Mouse (Mus musculus) heart, postnatal 25 days (tissue): ENCODE data around the gene Gabrd. TPM values are rescaled to one million over a fixed set of nuclear protein-coding genes. Genes with fewer than 3 reads are reported as not detected.

Source experiments
- DNase-seq: peaks from one replicate; pipeline ENCODE4 v3.0.0; 2022; ENCODE audit warnings: low spot score
- intact Hi-C: fragments of 180-260 bp; cut with DNase I; formaldehyde crosslinking; loops from one replicate; pipeline ENCODE4 v1.15.1; 2025
- total RNA-seq, 2 experiments: library from RNA; stranded (reverse); gene quantifications; 2 replicates each; pipeline ENCODE4 v1.2.3; 2021

The Gabrd gene
- total RNA-seq, 2 experiments from 2014 or later = not detected

DNA sequence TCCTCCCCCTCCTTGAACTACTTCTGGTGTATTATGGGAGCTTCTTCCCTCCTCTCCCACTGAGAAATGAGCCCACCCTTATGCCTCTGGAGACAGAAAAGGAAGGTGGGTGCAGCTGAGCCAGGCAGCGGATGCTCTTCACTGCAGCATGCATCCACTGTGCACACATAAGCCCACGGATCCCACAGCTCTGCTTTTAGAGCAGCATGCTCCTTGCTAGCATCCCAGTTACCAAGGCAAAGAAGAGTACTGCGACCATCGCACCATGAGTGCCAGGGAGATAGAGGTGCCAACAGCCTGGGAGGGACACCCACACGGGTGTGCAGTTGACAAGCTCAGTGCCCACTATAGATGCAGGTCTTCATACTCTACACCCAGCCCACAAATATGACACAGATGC lies 2.4 kb downstream of the Gabrd start:
- DNase-seq = no peak
- intact Hi-C loops = no loop called here

DNA sequence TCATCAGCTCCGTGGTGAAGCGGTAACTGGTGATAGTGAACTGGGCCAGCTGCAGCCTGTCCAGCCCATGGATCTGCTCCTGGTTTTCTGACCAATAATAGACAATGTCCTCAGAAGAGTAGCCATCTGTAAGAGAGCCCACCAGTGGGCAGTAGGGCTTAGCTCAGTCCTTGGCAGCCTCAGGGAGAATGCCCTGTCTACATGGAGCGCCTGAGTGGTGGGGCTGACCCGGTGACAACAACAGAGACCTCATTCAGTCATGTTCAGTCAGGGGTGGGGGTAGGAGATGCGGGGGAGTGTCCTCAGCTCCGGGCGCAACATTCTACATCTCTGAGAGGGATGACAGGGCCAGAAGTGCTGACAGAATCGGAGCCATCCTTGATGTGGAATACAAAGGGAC lies 10.7 kb downstream of the Gabrd start:
- DNase-seq = no peak
- intact Hi-C loops = no loop called here

DNA sequence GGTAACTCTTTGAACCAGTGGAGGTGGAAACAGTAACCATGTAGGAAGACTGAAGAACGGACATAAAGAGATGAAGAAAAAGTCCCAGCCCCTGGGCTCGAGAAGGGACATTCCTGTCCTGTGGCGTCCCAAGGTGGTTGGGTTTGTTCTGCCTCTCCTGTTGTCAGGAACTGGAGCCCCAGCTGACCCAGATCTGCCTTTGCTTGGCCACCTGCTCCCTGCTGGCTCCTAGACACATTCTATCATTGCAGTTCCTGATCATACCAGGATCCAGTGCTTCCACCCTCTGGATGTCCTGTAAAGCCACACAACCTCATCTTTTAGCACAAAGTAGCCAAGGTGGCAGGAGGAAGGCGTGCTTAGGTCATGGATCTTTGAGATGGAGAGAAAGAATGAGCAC lies 14.6 kb downstream of the Gabrd start:
- intact Hi-C loops = no loop called here
- DNase-seq = no peak

DNA sequence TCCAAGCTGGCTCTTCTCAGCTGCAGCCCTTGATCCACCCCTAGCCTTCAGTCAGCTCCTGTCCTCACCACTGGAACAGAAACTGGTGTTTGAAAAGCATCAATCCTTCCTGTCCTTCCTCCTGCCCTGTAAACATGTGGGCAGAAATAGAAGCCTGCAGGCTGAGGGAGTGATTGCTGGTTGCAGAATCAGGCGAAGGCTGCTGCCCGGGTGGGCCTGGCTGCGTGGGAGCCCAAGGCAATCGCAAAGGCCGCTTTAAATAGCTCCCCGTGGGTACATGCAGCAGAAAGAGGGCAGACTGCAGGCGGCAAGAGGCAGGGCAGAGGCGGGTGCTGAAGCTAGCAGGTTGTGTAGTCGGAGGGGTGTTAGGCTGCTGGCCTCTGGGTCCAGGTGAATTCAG lies 15.2 kb downstream of the Gabrd start:
- DNase-seq = no peak
- intact Hi-C loops = no loop called here

DNA sequence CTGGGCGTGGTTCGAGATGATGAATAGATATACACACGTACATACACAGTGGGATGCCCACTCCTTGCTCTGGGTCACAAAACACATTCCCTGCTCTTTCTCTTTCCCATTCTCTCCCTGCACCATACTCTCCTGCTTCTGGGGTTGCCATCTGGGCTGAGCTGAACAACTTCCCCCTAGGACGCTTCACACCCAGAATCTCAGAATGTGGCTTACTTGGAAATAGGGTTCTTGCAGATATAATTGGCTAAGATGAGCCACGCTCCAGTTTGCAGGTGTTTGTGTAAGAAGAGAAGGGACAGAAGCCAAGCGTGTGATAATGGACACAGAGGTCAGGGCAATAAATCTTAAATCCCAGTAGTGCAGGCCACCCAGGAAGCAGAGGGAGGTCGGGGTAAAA lies 15.9 kb downstream of the Gabrd start:
- intact Hi-C loops = no loop called here
- no peak for DNase-seq

DNA sequence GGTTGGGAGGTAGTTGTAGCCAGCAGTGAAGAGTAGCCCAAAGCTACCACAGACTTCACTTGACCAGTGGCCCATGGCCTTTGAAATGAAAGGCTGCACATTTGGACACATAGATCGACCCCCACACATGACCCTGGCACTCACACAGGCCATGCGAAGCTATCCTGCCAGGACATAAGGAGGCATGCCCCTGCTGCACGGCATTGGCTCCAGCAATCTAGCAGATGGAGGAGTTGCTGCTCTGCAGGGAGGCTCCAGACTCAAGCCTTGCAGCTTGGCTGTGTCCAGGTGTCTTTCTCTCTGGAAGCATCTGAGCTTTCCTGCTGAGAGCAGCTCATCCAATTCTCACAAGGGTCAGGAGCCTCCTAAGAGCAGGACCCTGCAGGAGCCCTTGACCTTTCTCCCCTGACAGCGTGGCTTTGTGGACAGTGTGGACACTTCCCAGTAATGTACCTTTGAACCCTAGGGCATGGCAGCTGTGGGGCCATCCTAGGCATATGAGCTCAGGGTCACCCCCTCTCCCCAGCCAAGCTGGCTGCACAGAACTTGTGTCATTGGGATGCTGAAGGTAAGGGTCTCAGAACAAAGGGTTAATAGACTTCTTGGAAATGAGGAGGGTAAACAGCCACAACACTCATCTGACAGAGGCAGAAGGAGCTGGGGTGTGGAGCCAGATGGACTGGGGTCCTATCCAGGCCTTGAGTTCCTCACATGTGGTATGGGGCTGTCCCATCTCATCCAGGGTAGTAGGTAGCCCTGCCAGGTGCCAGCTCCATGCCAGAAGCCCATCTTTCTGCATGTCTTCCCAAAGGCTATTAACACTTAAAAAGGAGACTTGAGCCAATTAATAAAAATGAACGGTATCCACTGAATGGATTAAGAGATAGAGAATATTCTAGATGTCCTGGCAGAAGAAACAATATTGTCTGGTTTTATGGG lies 25.8 kb downstream of the Gabrd start:
- no peak for DNase-seq
- intact Hi-C loops = no loop called here

DNA sequence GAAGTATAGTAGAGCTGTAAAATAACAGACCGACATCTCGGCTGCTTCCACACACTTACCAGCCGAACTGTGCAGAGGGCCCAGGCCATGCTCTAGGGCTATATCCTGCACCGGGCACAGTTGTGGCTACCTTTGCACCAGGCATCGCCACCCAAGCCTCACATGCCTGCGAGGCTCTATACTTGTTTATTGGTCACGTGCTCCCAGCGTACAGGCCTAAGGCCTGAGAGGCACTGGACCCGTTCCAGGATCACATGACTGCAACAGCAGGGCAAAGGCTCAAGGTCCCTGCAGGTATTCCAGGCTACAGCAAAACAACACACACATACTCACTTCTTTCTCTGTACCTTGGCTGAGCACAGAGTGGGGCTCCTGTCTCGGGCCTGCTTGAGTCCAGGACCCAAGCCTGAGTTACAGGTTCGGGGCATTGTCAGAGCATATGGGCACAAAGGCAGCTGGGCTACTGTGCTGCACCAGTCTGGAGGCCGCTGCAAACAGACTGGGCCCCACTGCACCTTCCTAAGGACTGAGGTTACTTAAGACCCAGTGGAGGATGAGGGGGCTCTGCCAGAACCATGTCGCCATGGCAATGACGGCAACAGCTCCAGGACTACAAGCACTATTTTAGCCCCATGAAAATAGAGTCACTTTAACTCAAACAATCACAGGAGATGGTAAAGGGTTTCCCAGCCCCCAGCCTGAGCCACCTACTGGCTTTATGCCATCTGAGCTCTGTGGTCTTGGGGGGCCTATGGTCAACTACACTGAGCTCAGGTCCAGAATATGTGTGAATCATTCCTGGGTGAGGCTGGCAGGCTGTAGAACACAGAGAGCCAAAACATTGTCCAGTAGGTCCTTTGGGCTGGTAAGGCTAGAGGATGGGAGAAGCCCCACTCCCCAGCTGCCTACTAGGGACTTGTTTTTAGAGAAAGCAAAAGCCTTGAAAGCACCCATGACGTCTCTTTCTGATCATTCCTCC lies 26.9 kb downstream of the Gabrd start:
- DNase-seq = no peak
- intact Hi-C loops = no loop called here

DNA sequence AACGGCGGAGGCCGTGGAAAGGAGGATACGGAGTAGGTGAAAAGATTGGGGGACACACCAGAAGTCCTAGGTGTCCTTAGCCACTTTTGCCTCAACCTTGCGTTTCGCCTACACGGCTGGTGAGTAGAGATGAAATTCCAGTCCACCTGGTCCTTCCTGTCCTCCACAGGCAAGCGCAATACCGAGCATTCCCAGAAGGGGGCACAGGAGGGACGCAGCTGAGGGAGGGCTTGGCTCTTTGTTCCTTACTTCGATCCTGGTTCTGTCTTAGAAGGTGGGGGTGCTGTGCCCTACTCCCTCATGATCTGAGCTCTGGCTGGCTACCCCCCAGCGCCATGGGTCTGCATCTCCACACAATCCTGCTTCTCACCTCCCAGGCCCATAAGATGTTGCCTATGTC lies 29.2 kb downstream of the Gabrd start:
- intact Hi-C loops = loop anchor here (10.0 kb wide), 1 partner anchor 206 kb away; no protein-coding TSS in a partner anchor
- DNase-seq = peak; percentile 24

DNA sequence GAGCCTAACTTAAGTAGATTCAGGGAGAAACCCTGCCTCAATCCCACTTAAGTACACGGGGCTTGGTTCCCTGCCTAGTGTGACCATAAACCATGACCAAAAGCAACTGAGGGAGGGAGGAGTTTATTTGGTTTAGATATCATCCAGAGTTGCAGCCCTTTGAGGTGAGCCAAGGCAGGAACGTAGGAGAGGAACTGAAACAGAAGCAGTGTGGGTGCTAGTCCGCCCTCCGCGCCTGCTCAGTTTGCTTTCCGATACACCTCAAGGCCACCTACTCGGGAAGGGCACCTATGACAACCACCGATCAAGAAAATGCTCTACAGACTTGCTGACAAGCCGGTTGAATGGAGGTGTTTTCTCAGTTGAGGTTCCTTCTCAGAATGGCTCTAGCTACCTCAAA lies 30.2 kb downstream of the Gabrd start:
- intact Hi-C loops = loop anchor here (10.0 kb wide), 1 partner anchor 207 kb away; no protein-coding TSS in a partner anchor
- DNase-seq = no peak

DNA sequence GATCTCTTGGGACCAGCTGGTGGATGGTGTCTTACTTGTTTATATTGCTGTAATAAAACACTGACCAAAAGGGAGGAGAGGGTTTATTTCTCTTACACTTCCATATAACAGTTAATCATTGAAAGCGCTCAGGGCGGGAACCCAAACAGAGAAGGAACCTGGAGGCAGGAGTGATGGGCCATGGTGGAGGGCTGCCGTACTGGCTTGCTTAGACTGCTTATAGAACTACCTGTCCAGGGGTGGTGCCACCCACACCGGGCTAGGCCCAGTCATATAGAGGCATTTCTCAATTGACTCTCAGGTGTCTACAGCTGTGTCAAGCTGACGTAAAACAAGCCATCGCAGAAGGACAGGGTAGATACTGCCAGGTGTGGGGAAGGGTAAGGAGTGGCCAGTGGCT lies 31.1 kb downstream of the Gabrd start:
- DNase-seq = no peak
- intact Hi-C loops = loop anchor here (10.0 kb wide), 1 partner anchor 208 kb away; no protein-coding TSS in a partner anchor

DNA sequence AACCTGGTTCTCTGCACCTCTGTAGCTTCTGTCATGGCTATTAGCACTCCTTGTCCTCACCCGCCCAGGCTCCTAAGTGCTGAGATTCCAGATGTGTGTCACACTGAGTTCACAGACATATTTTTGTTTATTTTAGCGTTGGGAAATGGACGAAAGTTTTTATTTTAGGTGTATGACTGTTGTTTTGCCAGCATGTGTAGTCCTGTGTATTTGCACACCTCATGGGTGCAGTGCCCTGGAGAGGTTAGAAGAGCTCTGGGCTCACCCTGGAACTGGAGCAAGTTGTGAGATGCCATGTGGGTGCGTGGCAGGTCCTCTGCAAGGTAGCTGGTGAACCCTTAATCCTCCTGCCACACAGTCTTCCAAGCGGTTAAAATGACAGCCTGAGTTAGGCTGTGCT lies 35.5 kb downstream of the Gabrd start:
- intact Hi-C loops = loop anchor here (10.0 kb wide), 1 partner anchor 212 kb away; no protein-coding TSS in a partner anchor
- no peak for DNase-seq

DNA sequence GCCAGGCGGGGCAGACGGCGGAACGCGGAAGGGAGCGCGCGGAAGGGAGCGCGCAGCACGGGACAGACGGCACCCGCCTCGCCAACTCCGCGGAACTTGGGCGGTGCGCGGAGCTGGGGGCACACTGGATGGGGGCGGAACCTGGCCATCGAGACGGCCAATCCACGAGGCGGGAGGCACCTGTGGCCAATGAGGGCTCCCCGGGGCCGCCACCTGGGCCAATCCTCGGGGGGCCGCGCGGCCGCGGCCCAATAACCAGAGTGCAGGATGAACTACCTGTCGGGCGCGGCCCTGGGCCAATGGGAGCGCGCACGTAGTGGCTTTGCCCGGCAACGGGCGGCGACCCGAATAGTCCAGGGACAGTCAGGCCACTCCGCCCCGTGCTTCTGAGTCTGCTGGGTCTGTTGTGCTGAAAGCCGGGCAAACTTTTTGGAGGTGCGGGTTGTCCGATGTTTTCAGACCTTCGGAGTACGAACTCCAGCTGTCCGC lies 36.6 kb downstream of the Gabrd start, which contains the start of gene Prkcz:
Gene Prkcz, minus strand, starts transcription at position 59 of the 489 bp plus-strand sequence.
- DNase-seq = peak; percentile 48

DNA sequence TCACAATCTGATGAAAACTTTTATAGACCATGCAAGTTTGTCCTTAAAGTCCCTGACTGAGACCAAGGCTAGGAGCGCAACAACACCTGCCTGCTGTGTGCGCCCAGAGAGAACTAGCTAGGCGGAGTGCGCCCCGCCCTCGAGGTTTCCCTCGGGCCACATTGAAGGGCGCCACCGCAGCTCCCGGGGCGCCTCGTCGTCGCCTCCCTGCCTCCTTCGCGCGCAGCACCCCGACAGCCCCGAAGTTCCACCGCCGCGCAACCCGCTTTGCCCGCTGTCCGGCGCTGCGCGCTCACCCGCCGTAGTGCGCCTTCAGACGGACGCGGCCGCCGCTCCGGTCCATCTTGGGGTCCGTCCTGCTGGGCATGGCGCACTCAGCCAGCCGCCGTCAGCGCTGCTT lies 37.1 kb downstream of the Gabrd start:
- intact Hi-C loops = loop anchor here (10.0 kb wide), 1 partner anchor 214 kb away; no protein-coding TSS in a partner anchor
- DNase-seq = no peak

More for the DNA sequence above, 36.6 kb downstream of the Gabrd start, which contains the start of gene Prkcz:
- intact Hi-C loops = loop anchor here (10.0 kb wide), 1 partner anchor 213 kb away; no protein-coding TSS in a partner anchor

DNA sequence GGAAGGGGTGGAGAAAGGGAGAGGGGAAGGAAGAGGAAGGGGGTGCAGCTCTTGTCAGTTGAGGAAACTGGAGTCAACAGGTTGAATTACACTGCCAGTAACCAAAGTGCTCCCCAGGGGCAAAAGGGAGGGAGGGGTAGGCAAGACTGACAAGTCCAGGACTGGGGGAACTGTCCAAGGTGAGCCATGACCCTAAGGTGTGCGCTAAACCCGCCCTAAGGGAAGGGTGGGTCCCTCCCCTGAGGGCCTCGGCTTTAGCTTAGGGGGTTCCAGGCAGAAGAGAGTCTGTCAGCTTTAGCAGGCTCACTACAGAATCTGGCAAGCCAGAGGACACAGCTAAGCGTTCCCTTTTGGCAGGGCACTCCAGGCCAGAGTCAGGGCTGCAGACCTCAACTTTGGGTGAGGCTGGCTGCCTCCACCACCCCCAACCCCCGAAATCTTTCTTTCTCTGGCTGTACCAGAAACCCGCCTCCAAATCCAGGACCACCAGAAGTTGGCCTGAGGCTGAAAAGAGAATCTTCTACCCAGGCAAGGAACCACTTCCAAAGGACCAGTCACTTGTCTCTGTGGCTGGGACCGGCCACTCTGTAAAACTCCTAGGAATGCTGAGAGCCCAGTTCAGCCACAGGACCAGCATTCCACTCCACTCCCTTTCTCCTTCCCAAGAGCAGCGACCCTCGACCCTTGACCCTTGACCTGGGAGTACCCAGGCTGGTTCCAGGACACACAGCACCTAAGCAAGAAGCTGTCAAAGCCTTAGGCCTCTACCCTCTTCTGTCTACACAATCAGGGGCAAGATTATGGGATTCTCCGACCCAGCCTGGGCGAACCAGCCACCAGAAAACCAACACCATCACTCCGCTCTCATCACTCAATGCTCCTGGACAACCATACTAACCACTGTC lies 38.1 kb downstream of the Gabrd start:
- no peak for DNase-seq
- intact Hi-C loops = loop anchor here (10.0 kb wide), 1 partner anchor 215 kb away; no protein-coding TSS in a partner anchor

DNA sequence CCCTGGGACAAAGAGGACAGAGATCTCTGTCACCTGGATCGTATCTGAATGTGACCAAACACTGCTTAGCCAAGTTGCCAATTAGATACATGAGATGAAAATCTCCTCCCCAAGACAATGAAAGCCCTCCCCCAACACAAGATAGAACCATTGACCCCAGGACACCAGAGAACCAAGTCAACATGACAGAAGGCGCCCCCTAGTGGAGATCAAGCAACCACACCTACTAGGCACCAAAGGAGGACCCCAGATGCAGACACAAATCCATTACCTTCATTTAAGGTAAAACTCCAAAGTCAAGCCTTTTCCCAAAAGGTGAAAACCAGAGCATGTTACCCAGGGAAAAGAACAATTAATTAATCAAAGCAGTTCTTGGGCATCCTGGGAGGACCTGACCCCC lies 40.3 kb downstream of the Gabrd start:
- intact Hi-C loops = no loop called here
- no peak for DNase-seq

DNA sequence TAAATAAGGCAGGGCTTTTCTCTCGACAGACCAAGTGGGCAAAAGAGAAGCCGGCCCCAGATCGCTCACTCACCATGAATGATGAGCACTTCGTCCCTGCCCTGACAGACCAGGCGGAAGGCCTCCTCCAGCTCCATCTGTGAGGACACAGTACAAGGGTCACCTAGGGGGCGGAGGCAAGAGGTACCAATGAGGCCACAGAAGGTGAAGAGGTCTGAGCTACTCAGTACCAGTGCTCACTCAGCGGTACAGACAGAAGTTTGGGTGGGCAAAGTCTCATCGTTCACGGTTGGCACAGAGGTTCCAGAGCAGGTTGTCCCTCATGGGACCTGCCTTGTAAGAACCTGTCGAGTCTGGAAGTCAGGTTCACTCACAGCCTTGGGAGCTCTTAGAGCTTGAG lies 41.6 kb downstream of the Gabrd start:
- intact Hi-C loops = no loop called here
- DNase-seq = no peak

DNA sequence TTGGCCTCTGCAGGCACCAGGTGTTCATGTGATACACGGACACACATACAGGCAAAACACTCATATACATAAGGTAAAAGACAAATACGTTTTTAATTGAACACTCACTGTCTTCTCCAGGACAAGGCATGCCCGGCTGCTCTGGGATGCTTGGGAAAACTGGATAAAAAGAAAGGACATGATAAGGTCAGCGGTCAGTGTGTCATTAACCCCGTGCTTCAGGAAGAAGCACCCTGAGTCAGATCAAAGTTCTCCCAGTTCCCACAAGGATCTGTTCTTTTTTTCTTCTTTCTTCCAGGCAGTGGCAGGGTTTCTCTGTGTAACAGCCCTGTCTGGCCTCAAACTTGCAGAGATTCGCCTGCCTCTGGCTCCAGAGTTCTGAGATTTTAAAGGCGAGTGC lies 43.4 kb downstream of the Gabrd start:
- DNase-seq = no peak
- intact Hi-C loops = no loop called here

DNA sequence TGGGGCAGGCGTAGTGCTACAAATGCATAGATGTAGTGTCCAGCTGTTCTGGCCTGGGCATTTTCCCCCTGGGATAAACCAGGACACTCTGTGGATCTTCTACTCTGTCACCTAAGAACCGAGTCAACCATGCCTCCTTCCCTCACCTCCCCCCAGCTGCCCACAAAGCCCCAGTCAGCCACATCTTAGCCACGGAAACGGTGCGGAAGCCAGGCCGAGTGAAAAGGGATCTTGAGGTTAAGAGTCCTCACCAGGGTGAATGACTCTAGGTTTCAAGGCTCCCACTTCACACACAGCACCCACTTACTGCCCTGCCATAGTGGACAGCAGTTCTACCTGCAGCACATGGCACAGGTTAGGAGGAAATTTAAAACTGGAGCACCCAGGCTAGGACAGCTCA lies 43.9 kb downstream of the Gabrd start:
- no peak for DNase-seq
- intact Hi-C loops = no loop called here

DNA sequence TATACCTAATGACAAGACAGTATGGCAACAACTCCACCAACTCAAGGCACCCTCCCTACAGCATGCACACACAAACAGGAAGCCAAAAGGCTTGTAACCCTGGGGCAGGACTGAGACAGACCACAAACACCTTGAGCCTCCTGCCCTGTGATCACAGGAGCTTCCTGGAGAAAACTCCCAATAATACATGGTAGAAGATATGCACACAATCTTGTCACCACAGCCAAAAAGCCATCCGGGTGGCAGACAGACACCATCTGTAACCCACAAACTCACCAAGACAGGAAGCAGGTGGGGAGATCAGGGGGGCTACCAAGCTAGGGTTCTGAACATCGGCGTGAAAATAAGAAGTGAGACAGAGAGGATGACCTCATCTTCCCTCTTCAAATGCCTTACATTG lies 45.3 kb downstream of the Gabrd start:
- intact Hi-C loops = no loop called here
- no peak for DNase-seq
